Mouse (Mus musculus) midbrain, postnatal 0 days (tissue): Measurements from ENCODE around the gene Hes1. TPM values are rescaled to one million over a fixed set of nuclear protein-coding genes. Genes with fewer than 3 reads are reported as not detected.

Source experiments
- ATAC-seq: fragments of 200-750 bp; cut with Nextera tagmentation; 2 replicates; pipeline ENCODE4 v1.8.0; 2017; ENCODE audit warnings: moderate number of reproducible peaks, mild to moderate bottlenecking, moderate TSS enrichment, moderate library complexity; ENCODE audit not compliant: low FRiP score
- DNase-seq: peaks from one replicate; pipeline ENCODE4 v3.0.0-alpha.2; 2015; ENCODE audit warnings: low spot score
- H3K27ac ChIP-seq: fragments of 300-500 bp; sonication (generic); 2 replicates; pipeline ENCODE4 v1.5.1; 2014; ENCODE audit warnings: low read depth, mild to moderate bottlenecking, low read length, mixed read lengths
- H3K27me3 ChIP-seq: fragments of 300-500 bp; sonication (generic); 2 replicates; pipeline ENCODE4 v1.6.1; 2014; ENCODE audit warnings: low read length, control low read depth, mixed read lengths; ENCODE audit not compliant: insufficient read depth
- H3K36me3 ChIP-seq: fragments of 300-500 bp; sonication (generic); 2 replicates; pipeline ENCODE4 v1.6.1; 2014; ENCODE audit warnings: low read length, control low read depth, mixed read lengths; ENCODE audit not compliant: insufficient read depth
- H3K4me1 ChIP-seq: fragments of 300-500 bp; sonication (generic); 2 replicates; pipeline ENCODE4 v1.6.1; 2014; ENCODE audit warnings: mild to moderate bottlenecking, control low read depth, antibody characterized with exemption, low read length, mixed read lengths; ENCODE audit not compliant: insufficient read depth
- H3K4me2 ChIP-seq: fragments of 300-500 bp; sonication (generic); 2 replicates; pipeline ENCODE4 v1.6.1; 2014; ENCODE audit warnings: low read depth, mild to moderate bottlenecking, low read length, mixed read lengths; ENCODE audit not compliant: poor library complexity, severe bottlenecking
- H3K4me3 ChIP-seq: fragments of 300-500 bp; sonication (generic); 2 replicates; pipeline ENCODE4 v1.5.1; 2014; ENCODE audit warnings: low read depth, mild to moderate bottlenecking, low read length, moderate library complexity
- H3K9ac ChIP-seq: fragments of 300-500 bp; sonication (generic); replicated peaks from 2 replicates; pipeline ENCODE4 v1.6.1; 2014; ENCODE audit warnings: mild to moderate bottlenecking, low read length, moderate library complexity, mixed read lengths; ENCODE audit not compliant: poor library complexity, severe bottlenecking
- H3K9me3 ChIP-seq: fragments of 300-500 bp; sonication (generic); 2 replicates; pipeline ENCODE4 v1.6.1; 2016; ENCODE audit warnings: low read length, control low read depth
- CTCF ChIP-seq: IDR thresholded peaks from 2 replicates; pipeline ENCODE4 v1.5.1; 2016; ENCODE audit warnings: antibody characterized with exemption, mild to moderate bottlenecking
- WGBS: fragments of 180-500 bp; shearing (Covaris S2); extraction: QIAGEN DNeasy Blood & Tissue Kit; methylation state at CpG from one replicate; pipeline ENCODE4 v1.1.7; 2014; 5-methylcytosine and 5-hydroxymethylcytosine counted together
- polyA plus RNA-seq: library from polyadenylated mRNA; unstranded; fragments of >200 nt; fragmentation: Nextera tagmentation; extraction: Ambion mirVana; gene quantifications from 2 replicates; pipeline ENCODE4 v1.2.1, GENCODE M21; 2015
- total RNA-seq: library from RNA; depleted of rRNA; stranded (reverse); fragments of >200 nt; gene quantifications from 2 replicates; pipeline ENCODE4 v1.2.3, GENCODE M21; 2014

Hes1 gene
- total and polyA plus RNA-seq, 2 experiments from 2014 or later, result 10.2 to 13.0 TPM

DNA sequence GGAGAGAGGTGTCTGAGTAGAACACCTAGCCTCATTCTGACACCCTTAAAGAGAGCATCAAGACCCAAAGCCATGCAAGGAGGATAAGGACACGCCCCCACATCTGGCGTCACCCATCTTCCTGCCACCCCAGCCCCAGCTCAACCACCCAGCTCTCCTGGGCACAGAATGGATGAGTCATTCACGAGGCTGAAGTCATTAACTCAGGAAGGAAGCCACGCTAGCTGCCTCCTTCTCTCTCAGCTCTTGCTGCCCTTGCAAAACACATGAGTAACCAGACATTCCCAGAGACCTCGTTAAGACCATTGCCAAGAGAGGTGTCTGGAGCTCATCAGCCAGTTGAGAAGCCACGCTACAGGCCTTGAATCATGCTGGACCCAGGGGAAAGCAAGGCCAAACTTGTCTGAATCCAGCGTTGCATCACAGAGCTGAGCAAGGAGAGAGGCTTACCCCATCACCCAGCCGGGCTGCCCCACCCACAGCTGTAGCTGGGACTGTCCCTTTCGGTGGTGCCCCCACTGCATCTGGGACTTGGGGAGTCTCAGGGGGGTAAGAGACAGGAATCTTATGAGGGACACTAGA lies 39.4 kb upstream of the Hes1 start:
- Histone ChIP-seq H3K27me3 (peaks cover 14% of the 10 kb centered on the region; the same call in 1 of the 2 replicates), H3K9ac (no peak overlapping the region), H3K36me3 (no peaks in the 10 kb centered on the region), H3K4me2 (no peak overlapping the region), H3K27ac (no peak overlapping the region), H3K4me3 (no peak overlapping the region), H3K9me3 (no peaks in the 10 kb centered on the region), H3K4me1 (no peaks in the 10 kb centered on the region)
- WGBS, result 83% methylated on average over 9 of the region's 9 CpGs
- no peak for TF ChIP-seq CTCF
- ATAC-seq (no peak), DNase-seq (no peak)

GRCm38 (mm10) chr16:30028184-30028583 lies 36.0 kb upstream of the Hes1 start:
- Histone ChIP-seq H3K4me3 (no peak overlapping the region), H3K9ac (no peak overlapping the region), H3K27ac (no peak overlapping the region), H3K4me1 (no peaks in the 10 kb centered on the region), H3K9me3 (no peaks in the 10 kb centered on the region), H3K36me3 (no peaks in the 10 kb centered on the region), H3K4me2 (no peak overlapping the region), H3K27me3 (no peaks in the 10 kb centered on the region)
- DNase-seq (no peak), ATAC-seq (no peak)
- WGBS, result 21% methylated on average over 6 of the region's 6 CpGs
- no peak for TF ChIP-seq CTCF

GRCm38 (mm10) chr16:30029264-30030003 lies 34.8 kb upstream of the Hes1 start:
- no peak overlapping the region for H3K9ac ChIP-seq
- H3K36me3 ChIP-seq, result no peaks in the 10 kb centered on the region
- H3K4me1 ChIP-seq, result no peaks in the 10 kb centered on the region
- H3K4me3 ChIP-seq, result no peak overlapping the region
- H3K27me3 ChIP-seq, result no peaks in the 10 kb centered on the region
- WGBS, result 65% methylated on average over 12 of the region's 12 CpGs
- ATAC-seq, result no peak
- H3K9me3 ChIP-seq, result no peaks in the 10 kb centered on the region
- TF ChIP-seq CTCF, result no peak
- DNase-seq, result no peak
- H3K27ac ChIP-seq, result no peak overlapping the region
- H3K4me2 ChIP-seq, result no peak overlapping the region

DNA sequence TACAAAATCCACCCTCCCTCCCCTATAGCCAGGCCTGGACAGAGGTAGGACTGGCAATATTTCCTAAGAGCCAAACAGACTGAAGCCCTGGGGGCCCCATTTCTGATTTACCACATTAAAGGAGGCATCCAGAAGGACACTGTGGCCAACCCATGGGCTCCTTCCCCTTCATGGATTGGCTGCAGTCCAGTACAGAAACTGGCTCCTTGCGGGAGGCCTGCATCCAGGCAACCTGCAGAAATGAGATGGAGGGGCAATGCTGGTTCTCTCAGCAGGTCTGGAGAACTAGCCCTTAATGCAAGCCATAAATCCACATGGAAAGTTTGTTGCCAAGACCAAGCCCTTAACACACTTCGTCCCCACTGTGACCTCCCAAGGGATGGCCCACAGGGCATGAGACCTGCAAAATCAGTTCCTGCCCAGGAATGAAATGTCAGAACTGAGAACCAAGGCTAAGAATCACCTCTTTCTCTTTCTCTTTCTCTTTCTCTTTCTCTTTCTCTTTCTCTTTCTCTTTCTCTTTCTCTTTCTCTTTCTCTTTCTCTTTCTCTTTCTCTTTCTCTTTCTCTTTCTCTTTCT lies 31.8 kb upstream of the Hes1 start:
- Histone ChIP-seq H3K4me1 (no peaks in the 10 kb centered on the region), H3K9me3 (no peaks in the 10 kb centered on the region), H3K4me3 (no peak overlapping the region), H3K4me2 (no peak overlapping the region), H3K27me3 (no peaks in the 10 kb centered on the region), H3K27ac (no peak overlapping the region), H3K9ac (no peak overlapping the region), H3K36me3 (no peaks in the 10 kb centered on the region)
- no peak for TF ChIP-seq CTCF
- no peak for ATAC-seq
- WGBS, result 84% methylated on average over 2 of the region's 2 CpGs
- peak; percentile 33 for DNase-seq

DNA sequence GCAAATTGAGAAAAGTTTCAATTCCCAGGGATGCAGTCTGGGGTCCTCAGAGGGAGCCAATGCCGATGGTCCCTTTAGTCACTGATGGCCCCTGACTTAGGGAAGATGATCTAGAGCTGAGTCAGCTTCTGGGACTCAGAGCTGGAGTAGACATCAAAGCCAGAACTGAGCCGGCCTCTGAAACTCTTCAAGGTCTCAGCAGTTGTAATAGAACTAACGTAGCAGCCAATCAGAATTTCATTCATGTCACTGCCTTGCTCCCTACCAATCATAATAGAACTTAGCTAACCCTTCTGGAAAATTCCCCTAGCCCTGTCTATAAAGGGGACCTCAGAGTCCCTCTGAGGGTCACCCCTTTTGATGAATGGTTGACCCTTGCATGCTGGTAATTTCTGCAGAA lies 30.8 kb upstream of the Hes1 start:
- no peak for ATAC-seq
- Histone ChIP-seq H3K9me3 (no peaks in the 10 kb centered on the region), H3K9ac (no peak overlapping the region), H3K27me3 (no peaks in the 10 kb centered on the region), H3K27ac (no peak overlapping the region), H3K4me3 (no peak overlapping the region), H3K4me2 (no peak overlapping the region), H3K36me3 (no peaks in the 10 kb centered on the region), H3K4me1 (no peaks in the 10 kb centered on the region)
- no peak for DNase-seq
- no peak for TF ChIP-seq CTCF
- 83% methylated on average over 3 of the region's 3 CpGs for WGBS

- no peak for ATAC-seq
- TF ChIP-seq CTCF, result no peak
- DNase-seq, result no peak
- Histone ChIP-seq H3K9me3 (no peaks in the 10 kb centered on the region), H3K27ac (no peak overlapping the region), H3K4me1 (no peaks in the 10 kb centered on the region), H3K9ac (no peak overlapping the region), H3K36me3 (no peaks in the 10 kb centered on the region), H3K4me2 (no peak overlapping the region), H3K27me3 (no peaks in the 10 kb centered on the region), H3K4me3 (no peak overlapping the region)
- WGBS, result 53% methylated on average over 4 of the region's 4 CpGs
Observed at GRCm38 (mm10) chr16:30034001-30034400, 30.2 kb upstream of the Hes1 start.
